Mouse (Mus musculus): ENCODE results near the gene Abca16. TPM values are rescaled to one million over a fixed set of nuclear protein-coding genes. Genes with fewer than 3 reads are reported as not detected.

Gene Abca16
- polyA plus RNA-seq (2012), result not detected in 2 replicates

- Histone ChIP-seq H3K27me3 (ENCODE audit: control insufficient read depth) (no peaks in the 10 kb centered on the region), H3K4me3 (replicated peaks) (no peak within 1 kb of the TSS), H3K9me3 (ENCODE audit: control insufficient read depth, low read length) (no peaks in the 10 kb centered on the region; the same call in 1 of the 2 replicates), H3K36me3 (ENCODE audit: control insufficient read depth) (no peaks in the 10 kb centered on the region), H3K4me1 (ENCODE audit: control insufficient read depth) (no peaks in the 10 kb centered on the region)
- TF ChIP-seq TAL1 (IDR thresholded peaks at IDR 0.05; ENCODE audit: low read length) (no peak), GATA1 (IDR thresholded peaks at IDR 0.05; ENCODE audit: low read length) (no peak)
Measured at GRCm38 (mm10) chr7:120409447-120409846, at the start of gene Abca16. Gene Abca16 (plus strand): TSS chr7:120409647.

- no peaks in the 10 kb centered on the region for H3K36me3 ChIP-seq (ENCODE audit: control insufficient read depth)
- H3K9me3 ChIP-seq (ENCODE audit: control insufficient read depth, low read length), result no peaks in the 10 kb centered on the region
- no peak overlapping the region for H3K4me3 ChIP-seq (replicated peaks)
- TF ChIP-seq TAL1 (IDR thresholded peaks at IDR 0.05; ENCODE audit: low read length), result no peak
- TF ChIP-seq GATA1 (IDR thresholded peaks at IDR 0.05; ENCODE audit: low read length), result no peak
- H3K27me3 ChIP-seq (ENCODE audit: control insufficient read depth), result no peaks in the 10 kb centered on the region
- H3K4me1 ChIP-seq (ENCODE audit: control insufficient read depth), result no peaks in the 10 kb centered on the region
Measured at GRCm38 (mm10) chr7:120361159-120361558, 48.3 kb upstream of the Abca16 start.

GRCm38 (mm10) chr7:120412391-120412790 lies 2.9 kb downstream of the Abca16 start:
- Histone ChIP-seq H3K27me3 (ENCODE audit: control insufficient read depth) (no peaks in the 10 kb centered on the region), H3K9me3 (ENCODE audit: control insufficient read depth, low read length) (no peaks in the 10 kb centered on the region; the same call in 1 of the 2 replicates)
- TF ChIP-seq GATA1 (IDR thresholded peaks at IDR 0.05; ENCODE audit: low read length) (no peak), TAL1 (IDR thresholded peaks at IDR 0.05; ENCODE audit: low read length) (no peak)

GRCm38 (mm10) chr7:120426625-120427024 lies 17.2 kb downstream of the Abca16 start:
- Histone ChIP-seq H3K27me3 (ENCODE audit: control insufficient read depth) (no peaks in the 10 kb centered on the region), H3K4me1 (ENCODE audit: control insufficient read depth) (peaks cover 3% of the 10 kb centered on the region; the same call in 1 of the 2 replicates), H3K36me3 (ENCODE audit: control insufficient read depth) (no peaks in the 10 kb centered on the region), H3K9me3 (ENCODE audit: control insufficient read depth, low read length) (no peaks in the 10 kb centered on the region), H3K4me3 (replicated peaks) (no peak overlapping the region)
- TF ChIP-seq GATA1 (IDR thresholded peaks at IDR 0.05; ENCODE audit: low read length) (no peak), TAL1 (IDR thresholded peaks at IDR 0.05; ENCODE audit: low read length) (no peak)

More at GRCm38 (mm10) chr7:120412391-120412790, 2.9 kb downstream of the Abca16 start:
- H3K4me1 ChIP-seq (ENCODE audit: control insufficient read depth), result no peaks in the 10 kb centered on the region
- no peaks in the 10 kb centered on the region for H3K36me3 ChIP-seq (ENCODE audit: control insufficient read depth)
- H3K4me3 ChIP-seq (replicated peaks), result no peak overlapping the region

- Histone ChIP-seq H3K36me3 (ENCODE audit: control insufficient read depth) (no peaks in the 10 kb centered on the region), H3K4me1 (ENCODE audit: control insufficient read depth) (peaks cover 3% of the 10 kb centered on the region; the same call in 1 of the 2 replicates), H3K4me3 (replicated peaks) (no peak overlapping the region), H3K9me3 (ENCODE audit: control insufficient read depth, low read length) (no peaks in the 10 kb centered on the region), H3K27me3 (ENCODE audit: control insufficient read depth) (no peaks in the 10 kb centered on the region)
- no peak for TF ChIP-seq GATA1 (IDR thresholded peaks at IDR 0.05; ENCODE audit: low read length)
- no peak for TF ChIP-seq TAL1 (IDR thresholded peaks at IDR 0.05; ENCODE audit: low read length)
Measured at GRCm38 (mm10) chr7:120431464-120431863, 22.0 kb downstream of the Abca16 start.

GRCm38 (mm10) chr7:120503891-120504662 lies 94.6 kb downstream of the Abca16 start:
- Histone ChIP-seq H3K36me3 (ENCODE audit: control insufficient read depth) (no peaks in the 10 kb centered on the region), H3K4me1 (ENCODE audit: control insufficient read depth) (no peaks in the 10 kb centered on the region), H3K4me3 (replicated peaks) (no peak overlapping the region), H3K27me3 (ENCODE audit: control insufficient read depth) (peaks cover 4% of the 10 kb centered on the region; the same call in 1 of the 2 replicates), H3K9me3 (ENCODE audit: control insufficient read depth, low read length) (peaks cover 6% of the 10 kb centered on the region)
- no peak for TF ChIP-seq GATA1 (IDR thresholded peaks at IDR 0.05; ENCODE audit: low read length)
- no peak for TF ChIP-seq TAL1 (IDR thresholded peaks at IDR 0.05; ENCODE audit: low read length)

GRCm38 (mm10) chr7:120504663-120504979 lies 95.2 kb downstream of the Abca16 start:
- H3K9me3 ChIP-seq (ENCODE audit: control insufficient read depth, low read length), result peaks cover 6% of the 10 kb centered on the region
- H3K27me3 ChIP-seq (ENCODE audit: control insufficient read depth), result peaks cover 4% of the 10 kb centered on the region; the same call in 1 of the 2 replicates
- no peaks in the 10 kb centered on the region for H3K36me3 ChIP-seq (ENCODE audit: control insufficient read depth)
- TF ChIP-seq GATA1 (IDR thresholded peaks at IDR 0.05; ENCODE audit: low read length) (no peak), TAL1 (IDR thresholded peaks at IDR 0.05; ENCODE audit: low read length) (no peak)
- H3K4me3 ChIP-seq (replicated peaks), result no peak overlapping the region
- H3K4me1 ChIP-seq (ENCODE audit: control insufficient read depth), result no peaks in the 10 kb centered on the region

- Histone ChIP-seq H3K9me3 (ENCODE audit: control insufficient read depth, low read length) (no peaks in the 10 kb centered on the region), H3K4me3 (replicated peaks) (no peak overlapping the region), H3K36me3 (ENCODE audit: control insufficient read depth) (no peaks in the 10 kb centered on the region), H3K4me1 (ENCODE audit: control insufficient read depth) (no peaks in the 10 kb centered on the region), H3K27me3 (ENCODE audit: control insufficient read depth) (no peaks in the 10 kb centered on the region)
- TF ChIP-seq TAL1 (IDR thresholded peaks at IDR 0.05; ENCODE audit: low read length) (no peak), GATA1 (IDR thresholded peaks at IDR 0.05; ENCODE audit: low read length) (no peak)
Measured at GRCm38 (mm10) chr7:120534805-120535204, 125.4 kb downstream of the Abca16 start.

GRCm38 (mm10) chr7:120552479-120553180 lies 143.2 kb downstream of the Abca16 start:
- Histone ChIP-seq H3K9me3 (ENCODE audit: control insufficient read depth, low read length) (no peaks in the 10 kb centered on the region; the same call in 1 of the 2 replicates), H3K4me1 (ENCODE audit: control insufficient read depth) (no peaks in the 10 kb centered on the region), H3K27me3 (ENCODE audit: control insufficient read depth) (no peaks in the 10 kb centered on the region), H3K36me3 (ENCODE audit: control insufficient read depth) (no peaks in the 10 kb centered on the region), H3K4me3 (replicated peaks) (no peak overlapping the region)
- TF ChIP-seq TAL1 (IDR thresholded peaks at IDR 0.05; ENCODE audit: low read length) (no peak), GATA1 (IDR thresholded peaks at IDR 0.05; ENCODE audit: low read length) (no peak)

All from erythroblast, embryonic 14.5 days (primary cell).